Mouse (Mus musculus) kidney, postnatal 0 days (tissue): Measurements from ENCODE around the gene Aldh8a1. TPM values are rescaled to one million over a fixed set of nuclear protein-coding genes. Genes with fewer than 3 reads are reported as not detected.

ENCODE experiments used
- ATAC-seq: fragments of 200-750 bp; cut with Nextera tagmentation; replicated peaks from 2 replicates; pipeline ENCODE4 v1.8.0; 2017; ENCODE audit warnings: low read depth, moderate number of reproducible peaks, moderate TSS enrichment, moderate library complexity; ENCODE audit not compliant: low FRiP score
- DNase-seq: peaks from one replicate; pipeline ENCODE4 v3.0.0-alpha.2; 2016; ENCODE audit warnings: low spot score
- H3K27ac ChIP-seq: fragments of 300-500 bp; sonication (generic); 2 replicates; pipeline ENCODE4 v1.5.1; 2014; ENCODE audit warnings: mild to moderate bottlenecking
- H3K27me3 ChIP-seq: fragments of 300-500 bp; sonication (generic); 2 replicates; pipeline ENCODE4 v1.6.1; 2014; ENCODE audit warnings: low read length, mixed read lengths; ENCODE audit not compliant: insufficient read depth
- H3K36me3 ChIP-seq: fragments of 300-500 bp; sonication (generic); 2 replicates; pipeline ENCODE4 v1.6.1; 2014; ENCODE audit warnings: low read length, mixed read lengths; ENCODE audit not compliant: insufficient read depth
- H3K4me1 ChIP-seq: fragments of 300-500 bp; sonication (generic); replicated peaks from 2 replicates; pipeline ENCODE4 v1.6.1; 2014; ENCODE audit warnings: antibody characterized with exemption, low read length, mixed read lengths; ENCODE audit not compliant: insufficient read depth
- H3K4me2 ChIP-seq: fragments of 300-500 bp; sonication (generic); 2 replicates; pipeline ENCODE4 v1.6.1; 2014; ENCODE audit warnings: mild to moderate bottlenecking, low read length, moderate library complexity, mixed read lengths
- H3K4me3 ChIP-seq: fragments of 300-500 bp; sonication (generic); replicated peaks from 2 replicates; pipeline ENCODE4 v1.5.1; 2014; ENCODE audit warnings: low read depth, low read length
- H3K9ac ChIP-seq: fragments of 300-500 bp; sonication (generic); 2 replicates; pipeline ENCODE4 v1.6.1; 2014; ENCODE audit warnings: low read depth, low read length
- H3K9me3 ChIP-seq: fragments of 300-500 bp; sonication (generic); replicated peaks from 2 replicates; pipeline ENCODE4 v1.6.1; 2016; ENCODE audit warnings: low read length, inconsistent platforms, mixed read lengths
- CTCF ChIP-seq: IDR thresholded peaks from 2 replicates; pipeline ENCODE4 v1.5.1; 2016; ENCODE audit warnings: antibody characterized with exemption, low read depth, mild to moderate bottlenecking, moderate library complexity
- WGBS: fragments of 180-500 bp; shearing (Covaris S2); extraction: QIAGEN DNeasy Blood & Tissue Kit; methylation state at CpG from one replicate; pipeline ENCODE4 v1.1.7; 2014; 5-methylcytosine and 5-hydroxymethylcytosine counted together
- polyA plus RNA-seq: library from polyadenylated mRNA; unstranded; fragments of >200 nt; fragmentation: Nextera tagmentation; extraction: Ambion mirVana; gene quantifications from 2 replicates; pipeline ENCODE4 v1.2.1, GENCODE M21; 2015

The Aldh8a1 gene
- polyA plus RNA-seq, 1 experiment from 2014 or later, result 4.7 TPM

- no peak for TF ChIP-seq CTCF
- Histone ChIP-seq H3K36me3 (peaks cover 21% of the 10 kb centered on the region), H3K4me1 (no peaks in the 10 kb centered on the region), H3K27me3 (no peaks in the 10 kb centered on the region), H3K9ac (no peak overlapping the region), H3K4me2 (no peak overlapping the region), H3K9me3 (no peaks in the 10 kb centered on the region), H3K4me3 (no peak overlapping the region), H3K27ac (no peak overlapping the region)
- ATAC-seq, result no peak
- DNase-seq, result no peak
- 73% methylated on average over 5 of the region's 5 CpGs for WGBS
Observed at GRCm38 (mm10) chr10:21353890-21354289, 23.2 kb upstream of the Aldh8a1 start.

- TF ChIP-seq CTCF, result no peak
- Histone ChIP-seq H3K4me1 (no peaks in the 10 kb centered on the region), H3K27me3 (no peaks in the 10 kb centered on the region), H3K4me2 (no peak overlapping the region), H3K4me3 (no peak overlapping the region), H3K27ac (no peak overlapping the region), H3K9ac (no peak overlapping the region), H3K9me3 (no peaks in the 10 kb centered on the region), H3K36me3 (peaks cover 19% of the 10 kb centered on the region)
- 90% methylated on average over 7 of the region's 7 CpGs for WGBS
- ATAC-seq (no peak), DNase-seq (no peak)
Observed at GRCm38 (mm10) chr10:21354506-21354905, 22.6 kb upstream of the Aldh8a1 start.

GRCm38 (mm10) chr10:21357986-21358385 is 19.1 kb upstream of the Aldh8a1 start:
- ATAC-seq, result no peak
- WGBS, result 95% methylated on average over 8 of the region's 8 CpGs
- H3K27ac ChIP-seq, result no peak overlapping the region
- no peak overlapping the region for H3K4me2 ChIP-seq
- no peak overlapping the region for H3K9ac ChIP-seq
- TF ChIP-seq CTCF, result no peak
- no peaks in the 10 kb centered on the region for H3K27me3 ChIP-seq
- DNase-seq, result no peak
- no peaks in the 10 kb centered on the region for H3K9me3 ChIP-seq
- H3K4me3 ChIP-seq, result no peak overlapping the region
- no peaks in the 10 kb centered on the region for H3K4me1 ChIP-seq
- peaks cover 12% of the 10 kb centered on the region for H3K36me3 ChIP-seq

- WGBS, result 88% methylated on average over 4 of the region's 4 CpGs
- no peak overlapping the region for H3K4me3 ChIP-seq
- no peaks in the 10 kb centered on the region for H3K4me1 ChIP-seq
- ATAC-seq (no peak), DNase-seq (no peak)
- H3K9ac ChIP-seq, result no peak overlapping the region
- no peak for TF ChIP-seq CTCF
- peaks cover 14% of the 10 kb centered on the region for H3K36me3 ChIP-seq
- H3K9me3 ChIP-seq, result no peaks in the 10 kb centered on the region
- H3K27ac ChIP-seq, result no peak overlapping the region
- H3K4me2 ChIP-seq, result no peak overlapping the region
- H3K27me3 ChIP-seq, result no peaks in the 10 kb centered on the region
Observed at GRCm38 (mm10) chr10:21359086-21359485, 18.0 kb upstream of the Aldh8a1 start.

GRCm38 (mm10) chr10:21361871-21362270 is 15.2 kb upstream of the Aldh8a1 start:
- Histone ChIP-seq H3K9me3 (no peaks in the 10 kb centered on the region), H3K36me3 (peaks cover 25% of the 10 kb centered on the region), H3K4me2 (no peak overlapping the region), H3K9ac (no peak overlapping the region), H3K4me1 (no peaks in the 10 kb centered on the region), H3K4me3 (no peak overlapping the region), H3K27ac (no peak overlapping the region), H3K27me3 (no peaks in the 10 kb centered on the region)
- TF ChIP-seq CTCF, result no peak
- WGBS, result 54% methylated on average over 7 of the region's 7 CpGs
- ATAC-seq, result no peak
- DNase-seq, result no peak

- DNase-seq (no peak), ATAC-seq (no peak)
- Histone ChIP-seq H3K4me1 (no peaks in the 10 kb centered on the region), H3K27ac (no peak overlapping the region), H3K9me3 (no peaks in the 10 kb centered on the region), H3K4me2 (no peak overlapping the region), H3K9ac (no peak overlapping the region), H3K27me3 (no peaks in the 10 kb centered on the region), H3K36me3 (peaks cover 28% of the 10 kb centered on the region), H3K4me3 (no peak overlapping the region)
- TF ChIP-seq CTCF, result no peak
- 83% methylated on average over 4 of the region's 4 CpGs for WGBS
Observed at GRCm38 (mm10) chr10:21363297-21363696, 13.8 kb upstream of the Aldh8a1 start.

- ATAC-seq (no peak), DNase-seq (no peak)
- WGBS, result 91% methylated on average over 7 of the region's 7 CpGs
- no peak overlapping the region for H3K4me3 ChIP-seq
- no peaks in the 10 kb centered on the region for H3K27me3 ChIP-seq
- TF ChIP-seq CTCF, result no peak
- H3K9me3 ChIP-seq, result no peaks in the 10 kb centered on the region
- H3K4me1 ChIP-seq, result no peaks in the 10 kb centered on the region
- H3K36me3 ChIP-seq, result peaks cover 32% of the 10 kb centered on the region
- H3K4me2 ChIP-seq, result no peak overlapping the region
- H3K27ac ChIP-seq, result no peak overlapping the region
- H3K9ac ChIP-seq, result no peak overlapping the region
Observed at GRCm38 (mm10) chr10:21364946-21365345, 12.1 kb upstream of the Aldh8a1 start.
